Mouse (Mus musculus) small intestine, adult 2 months (tissue): Measurements from ENCODE around the gene Tango2. TPM values are rescaled to one million over a fixed set of nuclear protein-coding genes. Genes with fewer than 3 reads are reported as not detected.

ENCODE experiments used
- H3K27ac ChIP-seq: fragments of 200-500 bp; 2 replicates; pipeline ENCODE4 v1.5.1; 2012; ENCODE audit warnings: low read depth, low read length, control low read depth, inconsistent platforms; ENCODE audit not compliant: insufficient read depth
- H3K27me3 ChIP-seq: fragments of 200-500 bp; 2 replicates; pipeline ENCODE4 v1.6.1; 2012; ENCODE audit warnings: mild to moderate bottlenecking, moderate library complexity, low read length, inconsistent platforms; ENCODE audit not compliant: control insufficient read depth, insufficient read depth
- H3K36me3 ChIP-seq: fragments of 200-500 bp; 2 replicates; pipeline ENCODE4 v1.6.1; 2012; ENCODE audit warnings: mild to moderate bottlenecking, low read length, control low read depth, inconsistent platforms; ENCODE audit not compliant: control insufficient read depth, insufficient read depth
- H3K4me1 ChIP-seq: fragments of 200-500 bp; 2 replicates; pipeline ENCODE4 v1.6.1; 2012; ENCODE audit warnings: low read length, inconsistent platforms, mixed read lengths; ENCODE audit not compliant: control insufficient read depth, insufficient read depth, insufficient read length
- H3K4me3 ChIP-seq: fragments of 200-500 bp; 2 replicates; pipeline ENCODE4 v1.5.1; 2012; ENCODE audit warnings: low read depth, mild to moderate bottlenecking, control low read depth, inconsistent platforms, low read length, moderate library complexity
- CTCF ChIP-seq: fragments of 200-500 bp; IDR thresholded peaks from 2 replicates; pipeline ENCODE4 v1.5.1; 2012; ENCODE audit warnings: low read depth, mild to moderate bottlenecking, control low read depth, inconsistent platforms, low read length, moderate library complexity, mixed read lengths; ENCODE audit not compliant: insufficient replicate concordance, insufficient read length; ENCODE audit errors: extremely low read depth
- POLR2A ChIP-seq: fragments of 200-500 bp; IDR thresholded peaks from 2 replicates; pipeline ENCODE4 v1.6.1; 2012; ENCODE audit warnings: low read depth, mild to moderate bottlenecking, control low read depth, inconsistent platforms, low read length, moderate library complexity
- WGBS: fragments of 180-500 bp; shearing (Covaris S2); methylation state at CpG from one replicate; pipeline ENCODE4 v1.1.7; 2018; 5-methylcytosine and 5-hydroxymethylcytosine counted together
- polyA plus RNA-seq: library from polyadenylated mRNA; depleted of rRNA; stranded (reverse); fragments of >200 nt; gene quantifications from 2 replicates; pipeline ENCODE4 v1.2.3, GENCODE M21; 2012

The Tango2 gene
- polyA plus RNA-seq, 1 experiment: 78.0 TPM

DNA sequence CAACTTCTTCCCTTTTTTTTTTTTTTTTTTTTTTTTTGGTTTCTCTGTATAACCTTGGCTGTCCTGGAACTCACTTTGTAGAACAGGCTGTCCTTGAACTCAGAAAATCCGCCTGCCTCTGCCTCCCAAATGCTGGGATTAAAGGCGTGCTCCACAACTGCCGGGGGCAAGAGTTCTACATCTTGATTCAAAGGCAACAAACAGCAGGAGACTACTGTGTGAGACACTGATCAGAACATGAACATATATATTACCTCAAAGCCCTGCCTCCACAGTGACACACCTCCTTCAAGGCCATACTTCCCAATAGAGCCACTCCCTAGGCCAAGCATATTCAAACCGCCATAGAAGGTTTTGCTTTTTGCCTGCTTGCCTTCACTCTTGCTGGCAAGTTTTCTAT lies 25.7 kb upstream of the Tango2 start:
- H3K36me3 ChIP-seq: no peaks in the 10 kb centered on the region
- 85% methylated on average over 4 of the region's 4 CpGs for WGBS
- TF ChIP-seq POLR2A (no peak), CTCF (no peak)

DNA sequence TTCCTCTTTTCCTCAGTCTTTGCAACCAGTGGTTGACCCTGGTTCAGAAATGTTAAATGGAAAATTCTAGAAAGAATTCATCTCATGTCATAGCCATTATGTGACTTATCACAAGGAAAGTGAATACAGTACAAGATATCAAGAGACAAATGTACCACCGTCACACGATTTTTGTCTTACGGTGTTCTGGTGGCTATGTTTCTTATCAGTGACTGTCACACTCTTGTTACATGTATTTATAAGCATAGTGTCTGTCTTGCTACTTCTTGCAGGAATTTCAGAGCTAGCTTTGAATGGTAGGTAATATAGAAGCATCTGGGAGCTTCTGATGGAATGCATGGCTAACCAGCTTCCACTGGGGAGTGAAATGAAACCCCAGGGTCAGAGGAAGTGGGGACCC lies 22.3 kb upstream of the Tango2 start:
- H3K27me3 ChIP-seq: no peaks in the 10 kb centered on the region
- no peaks in the 10 kb centered on the region for H3K36me3 ChIP-seq
- TF ChIP-seq POLR2A: no peak
- TF ChIP-seq CTCF: no peak
- 91% methylated on average over 3 of the region's 3 CpGs for whole genome bisulfite sequencing
- no peak overlapping the region for H3K27ac ChIP-seq
- no peak overlapping the region for H3K4me3 ChIP-seq
- H3K4me1 ChIP-seq: no peaks in the 10 kb centered on the region; the same call in 1 of the 2 replicates

More for the DNA sequence above, 25.7 kb upstream of the Tango2 start:
- Histone ChIP-seq H3K4me3 (no peak overlapping the region), H3K27ac (no peak overlapping the region), H3K4me1 (peaks cover 5% of the 10 kb centered on the region; the same call in 1 of the 2 replicates), H3K27me3 (no peaks in the 10 kb centered on the region)

DNA sequence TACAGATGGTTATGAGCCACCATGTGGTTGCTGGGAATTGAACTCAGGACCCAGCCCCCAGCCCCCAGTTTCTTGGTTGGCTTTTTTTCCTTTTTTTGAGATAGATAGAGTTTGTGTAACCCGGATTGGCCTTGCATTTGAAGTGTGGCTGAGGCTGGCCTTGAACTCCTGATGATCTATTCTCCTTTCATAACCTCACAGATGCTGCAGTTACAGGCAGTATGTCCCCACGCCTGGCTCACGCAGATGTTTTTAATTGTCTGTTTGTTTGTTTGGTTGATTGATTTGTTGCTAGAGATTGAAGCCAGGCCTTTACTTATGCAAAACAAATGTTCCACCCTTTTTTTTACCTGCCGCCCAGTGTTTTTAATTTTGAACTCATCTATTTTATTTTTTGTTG lies 18.9 kb upstream of the Tango2 start:
- 91% methylated on average over 4 of the region's 4 CpGs for WGBS
- H3K4me3 ChIP-seq: no peak overlapping the region
- H3K27me3 ChIP-seq: no peaks in the 10 kb centered on the region
- H3K4me1 ChIP-seq: no peaks in the 10 kb centered on the region; the same call in 1 of the 2 replicates
- TF ChIP-seq POLR2A (no peak), CTCF (no peak)
- no peak overlapping the region for H3K27ac ChIP-seq
- no peaks in the 10 kb centered on the region for H3K36me3 ChIP-seq

- no peaks in the 10 kb centered on the region for H3K27me3 ChIP-seq
- TF ChIP-seq POLR2A (no peak), CTCF (no peak)
- H3K4me1 ChIP-seq: no peaks in the 10 kb centered on the region; the same call in 1 of the 2 replicates
- H3K36me3 ChIP-seq: no peaks in the 10 kb centered on the region
- H3K4me3 ChIP-seq: no peak overlapping the region
- WGBS: 85% methylated on average over 8 of the region's 8 CpGs
- no peak overlapping the region for H3K27ac ChIP-seq
Measured at GRCm38 (mm10) chr16:18362948-18363347, 15.0 kb upstream of the Tango2 start.

- Histone ChIP-seq H3K4me1 (no peaks in the 10 kb centered on the region), H3K4me3 (no peak overlapping the region), H3K27ac (no peak overlapping the region), H3K27me3 (no peaks in the 10 kb centered on the region), H3K36me3 (no peaks in the 10 kb centered on the region)
- TF ChIP-seq POLR2A (no peak), CTCF (no peak)
- 77% methylated on average over 6 of the region's 6 CpGs for WGBS
Measured at GRCm38 (mm10) chr16:18360151-18360805, 12.4 kb upstream of the Tango2 start.

GRCm38 (mm10) chr16:18357977-18358376 lies 10.1 kb upstream of the Tango2 start:
- H3K36me3 ChIP-seq: no peaks in the 10 kb centered on the region
- H3K27ac ChIP-seq: no peak overlapping the region
- no peak for TF ChIP-seq POLR2A
- no peak for TF ChIP-seq CTCF
- H3K27me3 ChIP-seq: no peaks in the 10 kb centered on the region
- H3K4me1 ChIP-seq: no peaks in the 10 kb centered on the region
- H3K4me3 ChIP-seq: no peak overlapping the region
- WGBS: 79% methylated on average over 6 of the region's 6 CpGs

DNA sequence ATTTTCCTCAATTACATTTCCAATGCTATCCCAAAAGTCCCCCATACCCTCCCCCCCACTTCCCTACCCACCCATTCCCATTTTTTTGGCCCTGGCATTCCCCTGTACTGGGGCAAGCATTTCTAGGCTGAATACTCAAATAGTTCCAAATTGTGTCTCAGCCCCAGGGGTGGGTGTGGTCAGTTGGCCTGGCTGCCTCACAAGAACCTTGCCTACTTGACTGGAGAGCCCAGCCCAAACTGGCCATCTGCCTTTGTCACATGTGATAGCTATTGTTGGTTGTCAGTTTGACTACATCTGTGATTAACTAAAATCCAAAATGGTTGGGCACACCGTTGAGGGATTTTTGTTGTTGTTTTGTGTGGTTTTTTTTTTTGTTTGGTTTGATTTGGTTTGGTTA lies 9.1 kb upstream of the Tango2 start:
- H3K27ac ChIP-seq: no peak overlapping the region
- no peaks in the 10 kb centered on the region for H3K36me3 ChIP-seq
- no peak overlapping the region for H3K4me3 ChIP-seq
- WGBS: 81% methylated on average over 1 of the region's 1 CpGs
- TF ChIP-seq CTCF (no peak), POLR2A (no peak)
- no peaks in the 10 kb centered on the region for H3K27me3 ChIP-seq
- no peaks in the 10 kb centered on the region for H3K4me1 ChIP-seq
